Mouse (Mus musculus) limb, embryonic 13.5 days (tissue): Measurements from ENCODE around the gene Dffb. TPM values are rescaled to one million over a fixed set of nuclear protein-coding genes. Genes with fewer than 3 reads are reported as not detected.

Experiments
- ATAC-seq: fragments of 200-750 bp; cut with Nextera tagmentation; 2 replicates; pipeline ENCODE4 v1.8.0; 2017; ENCODE audit warnings: low read depth, moderate number of reproducible peaks, moderate TSS enrichment; ENCODE audit not compliant: low FRiP score
- H3K27ac ChIP-seq: fragments of 300-500 bp; sonication (generic); 2 replicates; pipeline ENCODE4 v1.5.1; 2015; ENCODE audit warnings: inconsistent platforms, mild to moderate bottlenecking, moderate library complexity
- H3K27me3 ChIP-seq: fragments of 300-500 bp; sonication (generic); 2 replicates; pipeline ENCODE4 v1.6.1; 2015; ENCODE audit warnings: mild to moderate bottlenecking, inconsistent platforms
- H3K36me3 ChIP-seq: fragments of 300-500 bp; sonication (generic); 2 replicates; pipeline ENCODE4 v1.6.1; 2015; ENCODE audit warnings: inconsistent platforms, mild to moderate bottlenecking, moderate library complexity
- H3K4me1 ChIP-seq: fragments of 300-500 bp; sonication (generic); 2 replicates; pipeline ENCODE4 v1.6.1; 2015; ENCODE audit warnings: inconsistent platforms
- H3K4me2 ChIP-seq: fragments of 300-500 bp; sonication (generic); replicated peaks from 2 replicates; pipeline ENCODE4 v1.6.1; 2015; ENCODE audit warnings: inconsistent platforms, mild to moderate bottlenecking, moderate library complexity
- H3K4me3 ChIP-seq: fragments of 300-500 bp; sonication (generic); 2 replicates; pipeline ENCODE4 v1.5.1; 2015; ENCODE audit warnings: moderate library complexity, mild to moderate bottlenecking, inconsistent platforms
- H3K9ac ChIP-seq: fragments of 300-500 bp; sonication (generic); 2 replicates; pipeline ENCODE4 v1.6.1; 2015; ENCODE audit warnings: mild to moderate bottlenecking, inconsistent platforms
- H3K9me3 ChIP-seq: fragments of 300-500 bp; sonication (generic); 2 replicates; pipeline ENCODE4 v1.6.1; 2016; ENCODE audit warnings: inconsistent platforms
- WGBS: fragments of 180-500 bp; shearing (Covaris S2); methylation state at CpG from one replicate; pipeline ENCODE4 v1.1.7; 2015; 5-methylcytosine and 5-hydroxymethylcytosine counted together
- polyA plus RNA-seq: library from polyadenylated mRNA; unstranded; fragments of >200 nt; fragmentation: Nextera tagmentation; extraction: Ambion mirVana; gene quantifications from 2 replicates; pipeline ENCODE4 v1.2.1, GENCODE M21; 2015

Dffb gene
- polyA plus RNA-seq, 1 experiment from 2014 or later: 15.1 TPM

- Histone ChIP-seq H3K9ac (peak overlapping the region; percentile 90), H3K36me3 (peaks cover 32% of the 10 kb centered on the region), H3K27me3 (peaks cover 8% of the 10 kb centered on the region; the same call in 1 of the 2 replicates), H3K4me1 (peaks cover 19% of the 10 kb centered on the region), H3K4me2 (peak overlapping the region; percentile 77), H3K27ac (peak overlapping the region; percentile 95), H3K4me3 (peak overlapping the region; percentile 66), H3K9me3 (no peaks in the 10 kb centered on the region)
- peak; percentile 57; the same call in 1 of the 2 replicates for ATAC-seq
- WGBS: under 1% methylated on average over 36 of the region's 37 CpGs
Observed at GRCm38 (mm10) chr4:153957444-153958250, 17.3 kb downstream of the Dffb start.

- H3K4me2 ChIP-seq: peak within 1 kb of the TSS; percentile 77
- peaks cover 23% of the 10 kb centered on the region for H3K36me3 ChIP-seq
- peaks cover 26% of the 10 kb centered on the region for H3K4me1 ChIP-seq
- peaks cover 8% of the 10 kb centered on the region; the same call in 1 of the 2 replicates for H3K27me3 ChIP-seq
- H3K9me3 ChIP-seq: no peaks in the 10 kb centered on the region
- peak within 1 kb of the TSS; percentile 95 for H3K27ac ChIP-seq
- 2% methylated on average over 63 of the region's 67 CpGs for WGBS
- peak within 1 kb of the TSS; percentile 90 for H3K9ac ChIP-seq
- peak within 1 kb of the TSS; percentile 66 for H3K4me3 ChIP-seq
- peak; percentile 96 for ATAC-seq
Observed at GRCm38 (mm10) chr4:153956569-153957405, 18.1 kb downstream of the Dffb start, which contains the start of gene A430005L14Rik. Gene A430005L14Rik, plus strand, starts transcription at chr4:153957237.

GRCm38 (mm10) chr4:153955651-153956050, 19.3 kb downstream of the Dffb start:
- Histone ChIP-seq H3K4me2 (no peak overlapping the region), H3K27me3 (peaks cover 8% of the 10 kb centered on the region; the same call in 1 of the 2 replicates), H3K4me3 (no peak overlapping the region), H3K4me1 (peaks cover 33% of the 10 kb centered on the region), H3K27ac (no peak overlapping the region), H3K36me3 (peaks cover 12% of the 10 kb centered on the region), H3K9me3 (no peaks in the 10 kb centered on the region), H3K9ac (no peak overlapping the region)
- 55% methylated on average over 8 of the region's 8 CpGs for WGBS
- no peak for ATAC-seq

GRCm38 (mm10) chr4:153951692-153952091, 23.2 kb downstream of the Dffb start:
- Histone ChIP-seq H3K4me2 (no peak overlapping the region), H3K27ac (no peak overlapping the region), H3K9me3 (no peaks in the 10 kb centered on the region), H3K36me3 (no peaks in the 10 kb centered on the region), H3K27me3 (peaks cover 20% of the 10 kb centered on the region), H3K9ac (no peak overlapping the region), H3K4me1 (peaks cover 21% of the 10 kb centered on the region), H3K4me3 (no peak overlapping the region)
- 10% methylated on average over 5 of the region's 5 CpGs for WGBS
- ATAC-seq: no peak

- H3K4me3 ChIP-seq: no peak overlapping the region
- no peaks in the 10 kb centered on the region for H3K36me3 ChIP-seq
- no peak overlapping the region for H3K9ac ChIP-seq
- 71% methylated on average over 3 of the region's 3 CpGs for WGBS
- no peak overlapping the region for H3K27ac ChIP-seq
- no peak for ATAC-seq
- peaks cover 22% of the 10 kb centered on the region for H3K4me1 ChIP-seq
- no peaks in the 10 kb centered on the region for H3K9me3 ChIP-seq
- H3K27me3 ChIP-seq: peaks cover 23% of the 10 kb centered on the region
- no peak overlapping the region for H3K4me2 ChIP-seq
Observed at GRCm38 (mm10) chr4:153951150-153951549, 23.8 kb downstream of the Dffb start.

- Histone ChIP-seq H3K4me2 (no peak overlapping the region), H3K27me3 (peaks cover 26% of the 10 kb centered on the region), H3K36me3 (no peaks in the 10 kb centered on the region), H3K9ac (no peak overlapping the region), H3K4me1 (peaks cover 25% of the 10 kb centered on the region), H3K27ac (no peak overlapping the region), H3K9me3 (no peaks in the 10 kb centered on the region), H3K4me3 (no peak overlapping the region)
- WGBS: 69% methylated on average over 2 of the region's 2 CpGs
- no peak for ATAC-seq
Observed at GRCm38 (mm10) chr4:153950372-153950771, 24.6 kb downstream of the Dffb start.

- no peak for ATAC-seq
- Histone ChIP-seq H3K4me1 (peaks cover 6% of the 10 kb centered on the region; the same call in 1 of the 2 replicates), H3K4me3 (no peak overlapping the region), H3K4me2 (no peak overlapping the region), H3K27me3 (peaks cover 28% of the 10 kb centered on the region), H3K36me3 (no peaks in the 10 kb centered on the region), H3K9me3 (no peaks in the 10 kb centered on the region), H3K9ac (no peak overlapping the region), H3K27ac (no peak overlapping the region)
- WGBS: 46% methylated on average over 6 of the region's 6 CpGs
Observed at GRCm38 (mm10) chr4:153945741-153946140, 29.2 kb downstream of the Dffb start.

- Histone ChIP-seq H3K4me3 (no peak overlapping the region), H3K4me1 (peaks cover 6% of the 10 kb centered on the region; the same call in 1 of the 2 replicates), H3K4me2 (no peak overlapping the region), H3K36me3 (no peaks in the 10 kb centered on the region), H3K9me3 (no peaks in the 10 kb centered on the region), H3K9ac (no peak overlapping the region), H3K27ac (no peak overlapping the region), H3K27me3 (peaks cover 31% of the 10 kb centered on the region)
- WGBS: 57% methylated on average over 6 of the region's 6 CpGs
- no peak for ATAC-seq
Observed at GRCm38 (mm10) chr4:153944261-153944660, 30.7 kb downstream of the Dffb start.

- Histone ChIP-seq H3K9ac (no peak overlapping the region), H3K4me2 (no peak overlapping the region), H3K4me1 (peaks cover 6% of the 10 kb centered on the region; the same call in 1 of the 2 replicates), H3K4me3 (no peak overlapping the region), H3K27me3 (peaks cover 36% of the 10 kb centered on the region), H3K27ac (no peak overlapping the region), H3K36me3 (no peaks in the 10 kb centered on the region), H3K9me3 (no peaks in the 10 kb centered on the region)
- no peak for ATAC-seq
- 72% methylated on average over 4 of the region's 4 CpGs for WGBS
Observed at GRCm38 (mm10) chr4:153943243-153943642, 31.7 kb downstream of the Dffb start.

- H3K4me3 ChIP-seq: no peak overlapping the region
- WGBS: 81% methylated on average over 4 of the region's 4 CpGs
- H3K9ac ChIP-seq: no peak overlapping the region
- ATAC-seq: no peak
- no peaks in the 10 kb centered on the region for H3K4me1 ChIP-seq
- H3K4me2 ChIP-seq: no peak overlapping the region
- H3K36me3 ChIP-seq: no peaks in the 10 kb centered on the region
- no peak overlapping the region for H3K27ac ChIP-seq
- no peaks in the 10 kb centered on the region for H3K27me3 ChIP-seq
- H3K9me3 ChIP-seq: no peaks in the 10 kb centered on the region
Observed at GRCm38 (mm10) chr4:153929921-153930320, 45.0 kb downstream of the Dffb start.

- WGBS: 68% methylated on average over 10 of the region's 10 CpGs
Observed at GRCm38 (mm10) chr4:153929425-153929824, 45.5 kb downstream of the Dffb start.

GRCm38 (mm10) chr4:153928772-153929299, 46.1 kb downstream of the Dffb start:
- Histone ChIP-seq H3K9me3 (no peaks in the 10 kb centered on the region), H3K4me3 (no peak overlapping the region), H3K36me3 (no peaks in the 10 kb centered on the region), H3K9ac (no peak overlapping the region), H3K27me3 (no peaks in the 10 kb centered on the region), H3K4me1 (no peaks in the 10 kb centered on the region), H3K27ac (no peak overlapping the region), H3K4me2 (no peak overlapping the region)
- ATAC-seq: no peak
- WGBS: 89% methylated on average over 11 of the region's 11 CpGs

More at GRCm38 (mm10) chr4:153929425-153929824, 45.5 kb downstream of the Dffb start:
- no peak for ATAC-seq
- Histone ChIP-seq H3K9ac (no peak overlapping the region), H3K4me3 (no peak overlapping the region), H3K27me3 (no peaks in the 10 kb centered on the region), H3K9me3 (no peaks in the 10 kb centered on the region), H3K4me1 (no peaks in the 10 kb centered on the region), H3K36me3 (no peaks in the 10 kb centered on the region), H3K27ac (no peak overlapping the region), H3K4me2 (no peak overlapping the region)
